Mouse (Mus musculus): ENCODE data around the gene Cdh4. TPM values are rescaled to one million over a fixed set of nuclear protein-coding genes. Genes with fewer than 3 reads are reported as not detected.

Gene Cdh4
- 1.4 and 1.8 TPM in 2 replicates for polyA plus RNA-seq (2016; fragmentation: Nextera tagmentation; extraction: Ambion mirVana)

DNA sequence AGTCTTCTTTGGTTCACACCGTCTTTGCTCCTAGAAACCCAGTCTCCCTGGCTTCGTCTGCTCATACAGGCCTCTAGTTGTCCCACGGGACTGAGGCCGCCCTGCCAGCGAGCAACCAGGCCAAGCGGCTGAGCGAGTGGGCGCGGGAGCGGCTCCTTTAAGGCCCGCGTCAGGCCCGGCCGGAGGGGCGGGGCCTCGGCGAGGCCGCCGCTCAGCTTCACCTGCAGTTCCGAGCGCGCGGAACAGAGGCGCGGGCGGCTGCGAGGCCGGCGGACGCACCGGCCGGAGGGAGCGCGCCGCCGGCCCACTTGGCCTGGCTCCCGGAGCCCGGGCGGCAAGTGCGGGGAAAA is at the start of gene Cdh4:
Gene Cdh4 (plus strand): TSS at position 241 of the 350 bp plus-strand sequence.
- Histone ChIP-seq H3K27me3 (ENCODE audit: low read depth, poor library complexity, severe bottlenecking) (peaks cover 67% of the 10 kb centered on the region), H3K9me3 (replicated peaks) (no peaks in the 10 kb centered on the region), H3K36me3 (no peaks in the 10 kb centered on the region), H3K4me3 (peak within 1 kb of the TSS; percentile 77), H3K4me1 (peaks cover 30% of the 10 kb centered on the region), H3K27ac (peak within 1 kb of the TSS; percentile 78)
- DNase-seq (ENCODE audit: low spot score): peak; percentile 82
- under 1% methylated on average over 39 of the region's 40 CpGs for WGBS

GRCm38 (mm10) chr2:179395442-179395841 is 46.8 kb upstream of the Cdh4 start:
- Histone ChIP-seq H3K27ac (no peak overlapping the region), H3K9me3 (replicated peaks) (no peaks in the 10 kb centered on the region), H3K4me1 (no peaks in the 10 kb centered on the region), H3K27me3 (ENCODE audit: low read depth, poor library complexity, severe bottlenecking) (no peaks in the 10 kb centered on the region), H3K4me3 (no peak overlapping the region), H3K36me3 (no peaks in the 10 kb centered on the region)
- WGBS: 76% methylated on average over 5 of the region's 5 CpGs
- no peak for DNase-seq (ENCODE audit: low spot score)

DNA sequence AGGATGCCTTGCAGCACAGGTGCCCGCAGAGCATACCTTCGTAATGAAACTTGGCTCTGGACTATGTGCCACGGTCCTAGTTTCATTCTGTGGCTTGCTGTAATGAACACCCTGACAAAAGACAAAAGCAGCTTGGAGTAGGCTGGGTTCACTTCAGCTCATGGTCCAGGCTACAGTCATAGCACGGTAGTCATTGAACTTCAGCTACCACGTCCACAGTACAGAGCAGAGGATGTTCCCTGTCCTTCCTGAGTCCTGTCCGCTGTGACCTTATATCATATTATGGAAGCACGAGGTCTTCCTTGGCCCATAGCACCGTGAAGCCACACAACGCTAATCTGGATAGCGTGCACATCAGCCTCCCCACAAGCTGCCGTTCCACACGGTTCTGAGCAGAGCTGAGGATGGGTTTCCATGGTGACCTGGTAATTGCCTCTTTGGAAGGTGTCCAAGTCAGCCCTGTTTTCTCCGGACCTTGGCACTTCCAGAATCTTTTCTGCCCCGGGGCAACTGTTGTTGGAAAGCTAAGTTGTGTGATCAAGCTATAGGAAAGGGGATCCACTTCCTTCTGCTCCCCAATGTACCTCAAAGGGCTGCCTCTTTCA is 42.5 kb upstream of the Cdh4 start:
- Histone ChIP-seq H3K27me3 (ENCODE audit: low read depth, poor library complexity, severe bottlenecking) (no peaks in the 10 kb centered on the region), H3K4me3 (no peak overlapping the region), H3K27ac (no peak overlapping the region), H3K36me3 (no peaks in the 10 kb centered on the region), H3K4me1 (no peaks in the 10 kb centered on the region), H3K9me3 (replicated peaks) (no peaks in the 10 kb centered on the region)
- WGBS: 89% methylated on average over 14 of the region's 14 CpGs
- no peak for DNase-seq (ENCODE audit: low spot score)

GRCm38 (mm10) chr2:179410866-179411561 is 31.2 kb upstream of the Cdh4 start:
- Histone ChIP-seq H3K4me3 (no peak overlapping the region), H3K27me3 (ENCODE audit: low read depth, poor library complexity, severe bottlenecking) (no peaks in the 10 kb centered on the region), H3K4me1 (peaks cover 14% of the 10 kb centered on the region), H3K27ac (no peak overlapping the region), H3K9me3 (replicated peaks) (no peaks in the 10 kb centered on the region), H3K36me3 (no peaks in the 10 kb centered on the region)
- no peak for DNase-seq (ENCODE audit: low spot score)
- WGBS: 68% methylated on average over 8 of the region's 8 CpGs

GRCm38 (mm10) chr2:179412966-179413365 is 29.3 kb upstream of the Cdh4 start:
- no peak for DNase-seq (ENCODE audit: low spot score)
- no peaks in the 10 kb centered on the region for H3K27me3 ChIP-seq (ENCODE audit: low read depth, poor library complexity, severe bottlenecking)
- WGBS: 90% methylated on average over 2 of the region's 2 CpGs
- peaks cover 23% of the 10 kb centered on the region for H3K4me1 ChIP-seq
- no peaks in the 10 kb centered on the region for H3K9me3 ChIP-seq (replicated peaks)
- no peak overlapping the region for H3K27ac ChIP-seq
- H3K36me3 ChIP-seq: no peaks in the 10 kb centered on the region
- no peak overlapping the region for H3K4me3 ChIP-seq

- peaks cover 23% of the 10 kb centered on the region for H3K4me1 ChIP-seq
- H3K9me3 ChIP-seq (replicated peaks): no peaks in the 10 kb centered on the region
- no peak for DNase-seq (ENCODE audit: low spot score)
- WGBS: 90% methylated on average over 11 of the region's 11 CpGs
- H3K36me3 ChIP-seq: no peaks in the 10 kb centered on the region
- no peak overlapping the region for H3K4me3 ChIP-seq
- H3K27me3 ChIP-seq (ENCODE audit: low read depth, poor library complexity, severe bottlenecking): no peaks in the 10 kb centered on the region
- H3K27ac ChIP-seq: no peak overlapping the region
Measured at GRCm38 (mm10) chr2:179414253-179414652, 28.0 kb upstream of the Cdh4 start.

DNA sequence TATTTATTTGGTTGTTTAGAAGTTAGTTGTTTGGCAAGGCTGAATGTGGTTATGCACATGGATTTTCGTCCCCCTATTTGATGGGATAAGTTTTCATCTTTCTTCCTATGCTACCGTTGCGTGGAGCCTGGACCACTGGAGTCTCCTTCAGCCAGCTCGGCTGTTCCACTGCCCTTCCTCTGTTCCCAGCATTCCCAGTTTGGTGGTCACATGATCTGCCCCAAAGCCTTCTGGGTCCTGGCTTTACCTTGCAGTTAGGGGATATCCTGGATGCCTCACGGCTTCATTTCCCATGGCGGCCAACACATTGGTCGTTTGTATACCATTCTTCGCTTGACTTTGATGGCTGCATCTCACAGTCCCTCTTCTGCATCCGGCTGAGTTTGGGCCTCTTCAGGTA is 27.5 kb upstream of the Cdh4 start:
- H3K4me3 ChIP-seq: no peak overlapping the region
- H3K27me3 ChIP-seq (ENCODE audit: low read depth, poor library complexity, severe bottlenecking): no peaks in the 10 kb centered on the region
- peaks cover 23% of the 10 kb centered on the region for H3K4me1 ChIP-seq
- no peak overlapping the region for H3K27ac ChIP-seq
- H3K9me3 ChIP-seq (replicated peaks): no peaks in the 10 kb centered on the region
- no peaks in the 10 kb centered on the region for H3K36me3 ChIP-seq
- DNase-seq (ENCODE audit: low spot score): no peak
- WGBS: 95% methylated on average over 9 of the region's 9 CpGs

DNA sequence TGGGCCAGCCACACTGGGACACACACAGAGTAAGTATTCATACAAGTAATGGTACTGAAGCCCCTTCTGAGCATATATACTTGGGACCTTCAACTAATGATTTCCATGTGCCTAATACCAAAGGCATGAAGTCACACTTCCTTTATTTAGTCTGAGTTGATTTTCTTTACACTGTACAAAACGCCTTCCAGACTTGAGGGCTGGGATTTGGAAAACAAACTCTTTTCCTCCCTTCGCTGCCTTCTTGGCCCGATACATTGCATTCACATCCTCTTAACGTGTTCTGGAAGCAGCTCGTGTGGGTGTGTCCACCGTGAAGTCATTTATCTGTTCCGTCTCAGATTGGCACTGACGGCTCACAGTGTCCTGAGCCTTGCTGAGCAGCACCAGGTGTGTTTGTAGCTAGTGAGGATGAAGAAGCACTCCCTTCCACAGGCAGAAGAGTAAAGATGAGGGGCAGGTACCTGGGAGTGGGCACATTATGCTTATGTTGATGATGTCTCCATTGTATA is 26.3 kb upstream of the Cdh4 start:
- Histone ChIP-seq H3K4me1 (peaks cover 23% of the 10 kb centered on the region), H3K27ac (no peak overlapping the region), H3K36me3 (no peaks in the 10 kb centered on the region), H3K9me3 (replicated peaks) (no peaks in the 10 kb centered on the region), H3K27me3 (ENCODE audit: low read depth, poor library complexity, severe bottlenecking) (no peaks in the 10 kb centered on the region), H3K4me3 (no peak overlapping the region)
- no peak for DNase-seq (ENCODE audit: low spot score)
- WGBS: 76% methylated on average over 8 of the region's 8 CpGs

- H3K9me3 ChIP-seq (replicated peaks): no peaks in the 10 kb centered on the region
- H3K27ac ChIP-seq: peak overlapping the region; percentile 39; the same call in 1 of the 2 replicates
- H3K4me3 ChIP-seq: no peak overlapping the region
- WGBS: 69% methylated on average over 16 of the region's 16 CpGs
- no peaks in the 10 kb centered on the region for H3K36me3 ChIP-seq
- DNase-seq (ENCODE audit: low spot score): no peak
- H3K4me1 ChIP-seq: peaks cover 23% of the 10 kb centered on the region
- H3K27me3 ChIP-seq (ENCODE audit: low read depth, poor library complexity, severe bottlenecking): no peaks in the 10 kb centered on the region
Measured at GRCm38 (mm10) chr2:179416587-179417227, 25.5 kb upstream of the Cdh4 start.

DNA sequence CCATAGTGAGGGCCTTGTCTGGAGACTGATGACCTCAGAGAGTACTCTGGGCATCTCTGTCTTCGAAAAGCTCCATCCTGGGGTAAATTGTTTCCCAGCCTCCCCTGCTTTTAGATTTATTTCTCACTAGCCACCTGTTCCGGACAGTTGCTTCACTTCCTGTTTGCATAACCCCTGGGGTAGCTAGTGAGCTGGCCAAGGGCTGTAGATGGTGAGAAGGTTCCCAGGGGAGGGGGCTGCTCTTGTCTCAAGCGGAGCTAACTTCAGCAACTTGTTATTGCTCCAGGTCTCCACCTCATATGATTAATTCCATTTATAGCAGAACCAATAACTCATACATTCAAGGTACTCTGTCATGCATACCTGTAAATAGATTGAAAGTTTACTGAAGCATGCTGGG is 16.6 kb upstream of the Cdh4 start:
- no peak for DNase-seq (ENCODE audit: low spot score)
- Histone ChIP-seq H3K36me3 (no peaks in the 10 kb centered on the region), H3K27me3 (ENCODE audit: low read depth, poor library complexity, severe bottlenecking) (no peaks in the 10 kb centered on the region), H3K9me3 (replicated peaks) (no peaks in the 10 kb centered on the region), H3K27ac (no peak overlapping the region), H3K4me3 (no peak overlapping the region), H3K4me1 (no peaks in the 10 kb centered on the region)
- WGBS: 71% methylated on average over 3 of the region's 3 CpGs

- H3K27ac ChIP-seq: no peak overlapping the region
- no peaks in the 10 kb centered on the region for H3K36me3 ChIP-seq
- 85% methylated on average over 3 of the region's 3 CpGs for WGBS
- no peak overlapping the region for H3K4me3 ChIP-seq
- H3K4me1 ChIP-seq: no peaks in the 10 kb centered on the region
- no peaks in the 10 kb centered on the region for H3K9me3 ChIP-seq (replicated peaks)
- H3K27me3 ChIP-seq (ENCODE audit: low read depth, poor library complexity, severe bottlenecking): no peaks in the 10 kb centered on the region
- DNase-seq (ENCODE audit: low spot score): no peak
Measured at GRCm38 (mm10) chr2:179428889-179429288, 13.3 kb upstream of the Cdh4 start.

DNA sequence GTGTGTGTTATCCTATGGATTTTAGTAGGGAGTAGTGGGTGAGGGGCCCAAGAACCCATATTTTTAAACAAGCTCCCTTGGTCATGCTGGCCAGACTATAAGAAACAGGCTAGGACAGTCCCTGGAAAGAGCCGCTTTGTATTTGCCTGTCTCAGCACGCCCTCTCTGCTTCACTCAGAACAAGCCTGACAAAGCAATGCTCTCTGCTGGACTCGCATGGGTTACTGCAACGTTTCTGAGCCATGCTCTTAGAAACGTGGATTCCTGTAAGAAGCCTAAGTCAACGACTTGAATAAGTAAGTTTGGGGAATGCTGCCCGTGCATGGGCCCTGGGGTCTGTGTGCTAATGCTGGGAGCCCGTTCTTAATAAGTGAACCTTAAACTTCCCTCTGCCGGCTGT is 2.1 kb upstream of the Cdh4 start:
- DNase-seq (ENCODE audit: low spot score): no peak
- H3K27ac ChIP-seq: no peak overlapping the region
- peaks cover 59% of the 10 kb centered on the region for H3K27me3 ChIP-seq (ENCODE audit: low read depth, poor library complexity, severe bottlenecking)
- H3K4me1 ChIP-seq: peaks cover 39% of the 10 kb centered on the region
- H3K36me3 ChIP-seq: no peaks in the 10 kb centered on the region
- no peaks in the 10 kb centered on the region for H3K9me3 ChIP-seq (replicated peaks)
- 33% methylated on average over 9 of the region's 9 CpGs for WGBS
- no peak overlapping the region for H3K4me3 ChIP-seq

GRCm38 (mm10) chr2:179441086-179441485 is 1.1 kb upstream of the Cdh4 start:
- H3K27ac ChIP-seq: no peak overlapping the region
- no peak for DNase-seq (ENCODE audit: low spot score)
- whole genome bisulfite sequencing: 80% methylated on average over 3 of the region's 3 CpGs
- H3K4me3 ChIP-seq: no peak overlapping the region
- no peaks in the 10 kb centered on the region for H3K9me3 ChIP-seq (replicated peaks)
- no peaks in the 10 kb centered on the region for H3K36me3 ChIP-seq
- peaks cover 67% of the 10 kb centered on the region for H3K27me3 ChIP-seq (ENCODE audit: low read depth, poor library complexity, severe bottlenecking)
- peaks cover 30% of the 10 kb centered on the region for H3K4me1 ChIP-seq
